Mouse (Mus musculus) forebrain, embryonic 16.5 days (tissue): ENCODE results near the gene Ptcd1. TPM values are rescaled to one million over a fixed set of nuclear protein-coding genes. Genes with fewer than 3 reads are reported as not detected.
"Not testable (repeated sequence)": the region's sequence is repeated elsewhere in the genome, so short reads cannot be mapped to it uniquely, and the experiment has no call there.

Experiments
- ATAC-seq: fragments of 200-750 bp; cut with Nextera tagmentation; 2 replicates; pipeline ENCODE4 v1.8.0; 2017; ENCODE audit warnings: mild to moderate bottlenecking, moderate library complexity
- H3K27ac ChIP-seq: fragments of 300-500 bp; sonication (generic); 2 replicates; pipeline ENCODE4 v1.5.1; 2014; ENCODE audit warnings: low read length, control low read depth
- H3K27me3 ChIP-seq: fragments of 300-500 bp; sonication (generic); replicated peaks from 2 replicates; pipeline ENCODE4 v1.6.1; 2014; ENCODE audit warnings: low read length; ENCODE audit not compliant: control insufficient read depth, insufficient read depth
- H3K36me3 ChIP-seq: fragments of 300-500 bp; sonication (generic); 2 replicates; pipeline ENCODE4 v1.6.1; 2014; ENCODE audit not compliant: control insufficient read depth, insufficient read depth
- H3K4me1 ChIP-seq: fragments of 300-500 bp; sonication (generic); replicated peaks from 2 replicates; pipeline ENCODE4 v1.6.1; 2014; ENCODE audit warnings: low read length; ENCODE audit not compliant: control insufficient read depth, insufficient read depth
- H3K4me2 ChIP-seq: fragments of 300-500 bp; sonication (generic); 2 replicates; pipeline ENCODE4 v1.6.1; 2014; ENCODE audit warnings: mild to moderate bottlenecking, low read length, control low read depth
- H3K4me3 ChIP-seq: fragments of 300-500 bp; sonication (generic); replicated peaks from 2 replicates; pipeline ENCODE4 v1.5.1; 2014; ENCODE audit warnings: mild to moderate bottlenecking, low read length, control low read depth
- H3K9ac ChIP-seq: fragments of 300-500 bp; sonication (generic); replicated peaks from 2 replicates; pipeline ENCODE4 v1.6.1; 2014; ENCODE audit warnings: low read depth, low read length, control low read depth
- H3K9me3 ChIP-seq: fragments of 300-500 bp; sonication (generic); 2 replicates; pipeline ENCODE4 v1.6.1; 2016; ENCODE audit warnings: low read length; ENCODE audit not compliant: control insufficient read depth
- WGBS: fragments of 180-500 bp; shearing (Covaris S2); extraction: QIAGEN DNeasy Blood & Tissue Kit; methylation state at CpG from one replicate; pipeline ENCODE4 v1.1.7; 2014; 5-methylcytosine and 5-hydroxymethylcytosine counted together
- polyA plus RNA-seq: library from polyadenylated mRNA; unstranded; fragments of >200 nt; fragmentation: Nextera tagmentation; extraction: Ambion mirVana; gene quantifications from 2 replicates; pipeline ENCODE4 v1.2.1, GENCODE M21; 2015

Ptcd1 gene
- polyA plus RNA-seq, 1 experiment from 2014 or later: 25.8 TPM

- peak overlapping the region; percentile 54; the same call in 1 of the 2 replicates for H3K4me2 ChIP-seq
- H3K36me3 ChIP-seq: peaks cover 16% of the 10 kb centered on the region; the same call in 1 of the 2 replicates
- H3K9me3 ChIP-seq: no peaks in the 10 kb centered on the region
- 0 out of 2 replicates have a peak, but pooled peaks cover 4% of the 10 kb centered on the region for H3K27me3 ChIP-seq
- no peak for ATAC-seq
- 61% methylated on average over 2 of the region's 2 CpGs for WGBS
- peaks cover 12% of the 10 kb centered on the region for H3K4me1 ChIP-seq
- no peak overlapping the region for H3K27ac ChIP-seq
- no peak overlapping the region for H3K4me3 ChIP-seq
- no peak overlapping the region for H3K9ac ChIP-seq
Measured at GRCm38 (mm10) chr5:145113416-145113815, 53.5 kb downstream of the Ptcd1 start.

DNA sequence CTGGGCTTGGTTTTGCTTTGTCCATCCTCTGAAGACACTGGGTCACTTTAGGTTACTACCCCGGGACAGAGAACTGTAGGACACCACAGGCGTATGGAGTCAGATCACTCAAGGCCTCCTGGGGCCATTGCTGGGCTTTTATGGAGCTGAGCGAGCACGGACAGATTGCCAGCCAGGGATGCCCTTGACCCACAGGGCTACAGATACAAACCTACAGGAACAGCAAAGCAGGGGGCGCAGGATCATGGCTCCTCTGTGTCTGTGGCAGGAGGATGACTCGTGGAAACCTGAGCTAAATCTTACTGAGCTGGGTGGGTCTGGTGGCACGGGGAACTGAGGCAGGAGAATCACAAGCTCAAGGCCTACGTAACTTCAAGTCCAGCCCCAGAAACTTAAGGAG, 54.3 kb downstream of the Ptcd1 start:
- Histone ChIP-seq H3K36me3 (peaks cover 23% of the 10 kb centered on the region), H3K27ac (no peak overlapping the region), H3K4me1 (peaks cover 12% of the 10 kb centered on the region), H3K9me3 (no peaks in the 10 kb centered on the region), H3K4me3 (no peak overlapping the region), H3K27me3 (0 out of 2 replicates have a peak, but pooled peaks cover 4% of the 10 kb centered on the region), H3K9ac (no peak overlapping the region), H3K4me2 (no peak overlapping the region)
- WGBS: 80% methylated on average over 8 of the region's 8 CpGs
- ATAC-seq: no peak

GRCm38 (mm10) chr5:145110401-145110800, 56.5 kb downstream of the Ptcd1 start:
- no peak for ATAC-seq
- H3K9me3 ChIP-seq: no peaks in the 10 kb centered on the region
- no peak overlapping the region for H3K4me2 ChIP-seq
- no peak overlapping the region for H3K27ac ChIP-seq
- H3K27me3 ChIP-seq: 0 out of 2 replicates have a peak, but pooled peaks cover 4% of the 10 kb centered on the region
- H3K4me3 ChIP-seq: no peak overlapping the region
- WGBS: 95% methylated on average over 6 of the region's 6 CpGs
- peaks cover 12% of the 10 kb centered on the region for H3K4me1 ChIP-seq
- H3K36me3 ChIP-seq: peaks cover 36% of the 10 kb centered on the region
- no peak overlapping the region for H3K9ac ChIP-seq

GRCm38 (mm10) chr5:145105694-145106275, 61.1 kb downstream of the Ptcd1 start:
- no peak overlapping the region for H3K4me3 ChIP-seq
- H3K9me3 ChIP-seq: no peaks in the 10 kb centered on the region
- no peaks in the 10 kb centered on the region for H3K4me1 ChIP-seq
- 91% methylated on average over 9 of the region's 9 CpGs for WGBS
- H3K9ac ChIP-seq: no peak overlapping the region
- no peak overlapping the region for H3K27ac ChIP-seq
- no peaks in the 10 kb centered on the region for H3K27me3 ChIP-seq
- no peak overlapping the region for H3K4me2 ChIP-seq
- peaks cover 56% of the 10 kb centered on the region for H3K36me3 ChIP-seq
- ATAC-seq: no peak

GRCm38 (mm10) chr5:145104328-145104727, 62.6 kb downstream of the Ptcd1 start:
- Histone ChIP-seq H3K36me3 (peaks cover 53% of the 10 kb centered on the region), H3K4me2 (no peak overlapping the region), H3K27me3 (no peaks in the 10 kb centered on the region), H3K9me3 (no peaks in the 10 kb centered on the region), H3K4me1 (no peaks in the 10 kb centered on the region), H3K4me3 (no peak overlapping the region), H3K9ac (no peak overlapping the region), H3K27ac (no peak overlapping the region)
- 86% methylated on average over 9 of the region's 9 CpGs for WGBS
- ATAC-seq: no peak

DNA sequence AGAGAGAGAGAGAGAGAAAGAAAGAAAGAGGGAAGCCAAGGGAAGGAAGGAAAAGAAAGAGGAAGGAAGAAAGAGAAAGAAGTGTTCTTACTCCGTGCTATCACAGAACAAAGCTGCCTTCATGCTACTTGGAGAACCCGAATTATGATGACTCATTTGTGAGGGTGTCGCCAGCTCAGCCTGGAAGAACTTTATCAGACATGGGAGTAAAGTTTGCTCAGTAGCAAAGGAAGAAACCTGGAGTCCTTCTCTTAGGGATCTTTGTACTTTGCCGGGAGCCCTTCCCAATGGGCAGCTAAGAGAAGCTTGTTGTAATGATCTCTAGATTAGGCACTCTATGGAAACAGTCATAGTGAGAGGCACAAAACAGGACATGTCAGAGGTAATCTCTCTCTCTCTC, 64.2 kb downstream of the Ptcd1 start:
- Histone ChIP-seq H3K36me3 (peaks cover 46% of the 10 kb centered on the region), H3K4me1 (no peaks in the 10 kb centered on the region), H3K27me3 (no peaks in the 10 kb centered on the region), H3K4me3 (no peak overlapping the region), H3K27ac (no peak overlapping the region), H3K4me2 (no peak overlapping the region), H3K9ac (no peak overlapping the region), H3K9me3 (no peaks in the 10 kb centered on the region)
- WGBS: 99% methylated on average over 4 of the region's 4 CpGs
- no peak for ATAC-seq

DNA sequence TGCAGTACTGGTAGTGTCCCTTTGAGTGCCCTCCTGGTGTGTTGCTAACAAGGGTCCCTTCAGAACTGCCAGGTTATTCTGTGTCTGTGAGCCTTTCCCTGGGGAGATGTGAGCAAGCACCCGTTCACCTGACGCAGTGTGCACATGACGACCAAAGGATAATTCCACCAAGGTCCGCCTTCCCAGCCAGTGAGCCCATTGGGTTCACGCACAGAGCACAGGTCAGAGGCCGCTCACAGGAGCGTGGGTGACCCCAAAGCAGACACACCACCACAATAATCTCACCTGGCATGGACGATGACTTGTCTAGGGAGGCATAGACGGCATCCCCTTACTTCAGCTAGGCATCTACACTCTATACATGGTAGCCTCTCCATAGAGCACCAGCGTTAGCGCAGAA, 65.5 kb downstream of the Ptcd1 start:
- not testable (repeated sequence) for H3K4me3 ChIP-seq, H3K9me3 ChIP-seq, H3K9ac ChIP-seq, H3K27me3 ChIP-seq, H3K27ac ChIP-seq, ATAC-seq, H3K4me2 ChIP-seq, H3K4me1 ChIP-seq
- over 99% methylated on average over 11 of the region's 11 CpGs for WGBS
- peaks cover 43% of the 10 kb centered on the region for H3K36me3 ChIP-seq

DNA sequence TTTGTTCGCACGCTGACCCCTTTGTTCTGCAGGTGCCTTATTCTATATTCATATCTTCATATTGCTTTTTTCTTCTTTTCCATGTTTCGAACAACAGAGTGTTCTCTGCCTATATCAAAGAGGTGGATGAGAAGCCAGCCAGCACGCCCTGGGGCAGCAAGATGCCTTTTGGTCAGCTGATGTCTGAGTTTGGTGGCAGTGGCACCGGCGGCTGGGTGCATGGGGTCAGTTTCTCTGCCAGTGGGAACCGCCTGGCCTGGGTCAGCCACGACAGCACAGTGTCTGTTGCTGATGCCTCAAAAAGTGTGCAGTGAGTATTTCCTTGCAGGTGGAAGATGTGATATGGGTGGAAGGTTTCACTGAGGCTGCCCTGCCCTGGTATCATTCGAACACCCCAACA, 65.9 kb downstream of the Ptcd1 start:
- H3K36me3 ChIP-seq: peaks cover 42% of the 10 kb centered on the region
- H3K27me3 ChIP-seq: no peaks in the 10 kb centered on the region
- H3K9me3 ChIP-seq: no peaks in the 10 kb centered on the region
- 97% methylated on average over 9 of the region's 9 CpGs for WGBS
- no peaks in the 10 kb centered on the region for H3K4me1 ChIP-seq
- H3K4me2 ChIP-seq: no peak overlapping the region
- ATAC-seq: no peak
- no peak overlapping the region for H3K9ac ChIP-seq
- no peak overlapping the region for H3K4me3 ChIP-seq
- H3K27ac ChIP-seq: no peak overlapping the region

DNA sequence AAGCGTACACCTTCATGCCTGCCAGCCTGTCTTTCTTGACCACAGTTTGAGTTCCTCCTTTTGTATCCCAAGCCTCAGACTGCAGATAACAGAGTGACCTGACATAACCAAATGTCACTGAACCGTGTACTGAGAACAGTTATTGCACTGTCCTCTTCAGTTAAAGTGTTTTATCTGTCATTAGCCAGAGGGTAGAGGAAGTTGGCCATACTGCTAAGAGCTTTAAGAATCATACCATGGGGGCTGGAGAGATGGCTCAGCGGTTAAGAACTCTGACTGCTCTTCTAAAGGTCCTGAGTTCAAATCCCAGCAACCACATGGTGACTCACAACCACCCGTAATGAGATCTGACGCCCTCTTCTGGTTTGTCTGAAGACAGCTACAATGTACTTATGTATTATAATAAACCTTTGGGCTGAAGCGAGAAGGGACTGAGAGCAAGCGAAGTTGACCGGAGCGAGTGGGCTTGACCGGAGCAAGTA, 68.5 kb downstream of the Ptcd1 start:
- H3K4me3 ChIP-seq: no peak overlapping the region
- no peaks in the 10 kb centered on the region for H3K27me3 ChIP-seq
- peaks cover 46% of the 10 kb centered on the region for H3K36me3 ChIP-seq
- H3K9me3 ChIP-seq: no peaks in the 10 kb centered on the region
- H3K9ac ChIP-seq: no peak overlapping the region
- no peaks in the 10 kb centered on the region for H3K4me1 ChIP-seq
- H3K4me2 ChIP-seq: no peak overlapping the region
- WGBS: 95% methylated on average over 10 of the region's 10 CpGs
- ATAC-seq: no peak
- no peak overlapping the region for H3K27ac ChIP-seq
